Mouse (Mus musculus) bone marrow macrophage, adult 2 months (primary cell): ENCODE data around the gene Cntnap5a. TPM values are rescaled to one million over a fixed set of nuclear protein-coding genes. Genes with fewer than 3 reads are reported as not detected.
"Not testable (repeated sequence)": the region's sequence is repeated elsewhere in the genome, so short reads cannot be mapped to it uniquely, and the experiment has no call there.

Source experiments
- H3K27ac ChIP-seq: 2 replicates; pipeline ENCODE4 v1.5.1; 2012; ENCODE audit warnings: low read depth, low read length; ENCODE audit not compliant: insufficient read depth
- H3K4me1 ChIP-seq: 2 replicates; pipeline ENCODE4 v1.6.1; 2012; ENCODE audit warnings: low read length; ENCODE audit not compliant: control insufficient read depth, insufficient read depth
- H3K4me3 ChIP-seq: 2 replicates; pipeline ENCODE4 v1.5.1; 2012; ENCODE audit warnings: mild to moderate bottlenecking, low read length, moderate library complexity; ENCODE audit not compliant: insufficient read depth
- CTCF ChIP-seq: IDR thresholded peaks from 2 replicates; pipeline ENCODE4 v1.5.1; 2012; ENCODE audit warnings: low read depth, mild to moderate bottlenecking, low read length, moderate library complexity
- POLR2A ChIP-seq: IDR thresholded peaks from 2 replicates; pipeline ENCODE4 v1.6.1; 2012; ENCODE audit warnings: mild to moderate bottlenecking, low read depth, low read length, borderline replicate concordance
- polyA plus RNA-seq: library from polyadenylated mRNA; stranded (reverse); fragments of >200 nt; gene quantifications from 2 replicates; pipeline ENCODE4 v1.2.4, GENCODE M21; 2012; ENCODE audit not compliant: missing spikeins, insufficient read depth, insufficient read length

The Cntnap5a gene
- polyA plus RNA-seq, 1 experiment, result not detected

DNA sequence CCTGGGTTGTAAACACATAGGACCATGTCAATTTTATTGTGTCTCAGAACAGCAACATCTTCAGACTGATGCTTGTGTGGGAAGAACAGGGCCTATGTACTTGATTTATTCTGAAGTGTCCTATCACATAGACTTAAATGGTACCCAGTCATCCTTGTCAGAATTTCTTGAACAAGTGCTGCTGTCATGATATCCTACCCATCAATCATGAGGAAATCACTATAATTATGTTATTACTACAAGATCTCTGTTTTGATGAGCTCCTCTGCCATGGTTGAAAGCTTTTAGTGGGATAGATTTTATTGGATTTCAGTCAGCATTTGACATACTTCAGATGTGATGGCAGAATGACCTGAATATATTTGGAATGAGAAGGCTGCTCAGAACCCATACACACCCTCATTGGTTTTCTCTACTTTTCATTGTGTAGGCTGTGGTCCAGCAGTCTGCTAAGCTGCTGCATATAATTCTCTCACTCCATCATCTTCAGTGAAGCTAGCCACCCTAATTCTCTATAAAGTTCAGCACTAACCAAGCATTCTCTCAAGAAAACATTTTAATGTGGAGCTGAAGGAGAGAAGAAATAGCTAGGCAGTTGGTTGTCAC is 465.3 kb downstream of the Cntnap5a start:
- Histone ChIP-seq H3K4me1 (no peaks in the 10 kb centered on the region), H3K4me3 (no peak overlapping the region), H3K27ac (no peak overlapping the region)
- no peak for TF ChIP-seq CTCF
- TF ChIP-seq POLR2A, result no peak

DNA sequence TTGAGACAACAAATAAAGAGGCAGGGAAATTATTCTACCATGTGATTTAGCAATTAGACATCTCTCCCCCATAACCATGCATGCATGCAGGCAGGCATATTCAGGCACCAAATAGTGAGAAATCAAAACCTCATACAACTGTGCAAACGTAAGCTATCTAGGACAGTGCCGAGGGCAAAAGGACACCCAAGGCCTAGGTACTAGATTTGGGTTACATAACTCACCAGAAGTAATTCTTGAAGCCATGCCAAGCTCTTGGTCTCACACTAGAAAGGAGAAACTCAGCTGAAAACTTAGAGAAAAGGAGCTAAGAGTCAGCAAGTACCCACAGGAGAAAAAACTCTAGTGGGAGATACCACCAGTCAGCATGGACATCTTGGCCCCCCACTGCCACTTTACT is 499.9 kb downstream of the Cntnap5a start:
- Histone ChIP-seq H3K4me1 (no peaks in the 10 kb centered on the region), H3K4me3 (no peak overlapping the region), H3K27ac (no peak overlapping the region)
- TF ChIP-seq POLR2A (no peak), CTCF (no peak)

DNA sequence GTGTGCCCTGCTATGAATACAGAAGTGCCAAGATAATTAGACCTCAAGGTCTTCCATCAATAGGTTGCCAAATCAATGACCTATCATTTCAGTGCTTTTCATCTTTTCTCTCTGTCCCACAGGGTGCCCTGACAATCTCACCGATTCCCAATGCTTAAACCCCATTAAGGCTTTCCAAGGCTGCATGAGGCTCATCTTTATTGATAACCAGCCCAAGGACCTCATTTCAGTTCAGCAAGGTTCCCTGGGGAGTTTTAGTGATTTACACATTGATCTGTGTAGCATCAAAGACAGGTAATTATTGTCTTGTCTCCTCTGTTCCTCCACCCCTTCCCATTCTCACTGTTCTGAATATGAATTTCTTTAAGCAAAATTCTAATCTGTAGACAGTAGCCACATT is 503.6 kb downstream of the Cntnap5a start:
- H3K4me1 ChIP-seq, H3K4me3 ChIP-seq, H3K27ac ChIP-seq: not testable (repeated sequence)

DNA sequence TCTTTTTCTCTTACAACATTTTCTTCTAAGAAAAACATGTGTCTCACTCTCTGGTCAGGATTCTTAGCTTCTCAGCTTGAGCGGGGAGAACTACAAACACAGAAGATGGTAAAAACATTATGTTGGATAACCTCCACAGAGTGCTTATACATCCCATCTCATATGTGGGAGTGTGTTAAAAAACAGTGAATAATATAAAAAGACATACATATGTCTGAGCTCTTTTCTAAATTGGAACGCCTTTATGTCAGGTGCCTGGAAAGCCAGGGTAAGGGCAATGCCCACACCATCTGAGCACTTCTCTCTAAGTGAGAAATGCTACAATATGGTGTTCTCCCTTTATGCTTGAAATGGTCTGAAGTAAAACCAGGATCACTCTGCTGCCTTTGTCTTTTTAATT is 507.7 kb downstream of the Cntnap5a start:
- Histone ChIP-seq H3K4me3 (no peak overlapping the region), H3K4me1 (no peaks in the 10 kb centered on the region), H3K27ac (no peak overlapping the region)
- TF ChIP-seq CTCF (no peak), POLR2A (no peak)

DNA sequence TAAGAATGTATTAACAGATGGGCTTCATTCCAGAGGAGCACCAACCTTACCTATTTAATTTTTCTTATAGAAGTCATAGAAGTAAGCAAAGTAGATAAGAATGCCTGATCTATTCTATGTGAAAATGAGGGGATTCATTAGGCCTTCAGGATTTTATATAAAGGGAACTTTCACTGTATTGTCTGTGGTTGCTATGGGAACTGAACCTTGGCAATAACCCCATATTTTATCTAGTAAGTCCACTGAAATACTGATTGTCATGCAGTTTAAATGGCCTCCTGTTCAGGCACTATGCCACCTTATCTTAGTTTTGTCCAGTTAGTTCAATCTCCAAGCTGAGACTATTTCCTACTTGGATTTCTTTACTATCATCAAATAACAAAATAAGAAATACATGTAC is 532.3 kb downstream of the Cntnap5a start:
- no peak overlapping the region for H3K27ac ChIP-seq
- no peak overlapping the region for H3K4me3 ChIP-seq
- H3K4me1 ChIP-seq, result no peaks in the 10 kb centered on the region
- no peak for TF ChIP-seq POLR2A
- TF ChIP-seq CTCF, result no peak

DNA sequence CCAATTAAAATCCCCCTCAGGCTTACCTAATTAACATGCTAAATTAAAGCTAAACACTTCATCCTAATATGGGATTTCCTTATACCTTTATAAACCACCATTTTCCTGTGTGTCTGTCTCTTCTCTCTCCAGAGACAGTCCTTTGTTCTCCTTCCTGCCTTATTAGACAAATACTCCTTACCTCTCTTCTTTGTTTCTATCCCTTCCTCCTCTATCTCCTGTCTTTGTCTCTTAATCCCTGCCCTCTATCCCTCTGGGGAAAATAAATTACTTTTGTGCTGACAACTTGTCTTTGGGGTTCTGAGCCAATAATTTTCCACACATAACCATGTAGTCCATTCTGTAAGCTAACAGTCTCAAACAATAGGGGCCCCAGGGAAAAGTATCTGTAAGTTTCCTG is 556.0 kb downstream of the Cntnap5a start:
- Histone ChIP-seq H3K4me1 (no peaks in the 10 kb centered on the region), H3K27ac (no peak overlapping the region), H3K4me3 (no peak overlapping the region)
- TF ChIP-seq CTCF (no peak), POLR2A (no peak)

DNA sequence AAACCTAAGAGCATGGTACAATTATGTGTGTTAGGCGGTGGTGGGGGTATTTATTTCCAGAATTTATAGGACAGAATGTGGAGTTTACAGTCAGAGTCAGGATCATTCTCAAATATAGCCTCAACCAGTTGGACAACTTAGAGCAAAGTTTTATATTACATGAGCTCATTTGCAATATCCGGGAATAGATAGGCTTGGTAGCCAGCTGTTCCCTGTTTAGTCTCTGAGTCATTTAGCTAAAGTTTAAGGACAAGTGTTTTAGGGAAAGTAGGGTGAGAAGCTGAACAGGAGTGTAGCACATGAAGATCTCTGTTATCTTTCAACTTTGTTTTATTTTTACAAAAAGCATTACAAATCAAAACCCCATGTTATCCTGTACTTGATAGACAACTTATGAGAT is 559.3 kb downstream of the Cntnap5a start:
- Histone ChIP-seq H3K4me3 (no peak overlapping the region), H3K4me1 (no peaks in the 10 kb centered on the region)
- TF ChIP-seq POLR2A, result no peak
- no peak for TF ChIP-seq CTCF

DNA sequence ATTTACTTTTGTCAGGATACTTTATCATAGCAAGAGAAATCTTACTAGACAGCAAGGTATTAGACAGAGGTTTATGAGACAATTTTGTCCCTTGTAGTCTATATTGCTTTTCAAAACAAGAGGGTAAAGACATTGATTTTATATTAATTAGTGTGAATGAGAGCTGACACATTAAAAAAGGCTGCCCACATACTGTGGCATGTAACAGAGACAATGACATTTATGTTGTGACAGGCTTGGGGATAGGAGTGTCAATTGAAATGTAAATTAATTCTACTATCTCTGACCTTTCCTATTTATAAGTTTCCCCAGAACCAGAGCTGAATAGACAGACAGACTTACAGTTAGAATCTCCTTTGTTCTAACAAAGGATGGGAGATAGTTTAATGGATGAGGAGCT is 596.6 kb downstream of the Cntnap5a start:
- no peak overlapping the region for H3K27ac ChIP-seq
- TF ChIP-seq CTCF, result no peak
- no peak for TF ChIP-seq POLR2A
- H3K4me1 ChIP-seq, result no peaks in the 10 kb centered on the region
- no peak overlapping the region for H3K4me3 ChIP-seq

More for the DNA sequence above, 559.3 kb downstream of the Cntnap5a start:
- H3K27ac ChIP-seq, result no peak overlapping the region

DNA sequence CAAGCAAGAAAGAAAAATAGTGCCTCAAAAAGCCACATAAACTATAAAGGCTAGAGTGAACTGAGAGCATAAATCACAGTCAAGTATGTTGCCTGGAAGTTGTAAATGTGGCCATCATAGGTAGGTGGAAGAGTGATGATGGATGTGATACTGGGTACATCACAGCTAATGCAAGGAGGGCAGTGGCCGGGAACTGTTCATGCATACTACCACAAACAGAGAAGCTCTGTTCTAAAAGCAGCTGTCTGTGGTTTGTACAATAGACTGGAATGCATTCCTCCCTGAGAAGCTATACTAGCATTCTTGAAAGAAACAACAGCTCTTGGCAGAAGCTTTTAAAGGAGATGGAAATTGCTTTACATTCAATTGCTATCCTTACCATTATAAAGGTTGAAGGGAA is 599.4 kb downstream of the Cntnap5a start:
- Histone ChIP-seq H3K4me1 (no peaks in the 10 kb centered on the region), H3K27ac (no peak overlapping the region), H3K4me3 (no peak overlapping the region)
- TF ChIP-seq POLR2A (no peak), CTCF (no peak)

DNA sequence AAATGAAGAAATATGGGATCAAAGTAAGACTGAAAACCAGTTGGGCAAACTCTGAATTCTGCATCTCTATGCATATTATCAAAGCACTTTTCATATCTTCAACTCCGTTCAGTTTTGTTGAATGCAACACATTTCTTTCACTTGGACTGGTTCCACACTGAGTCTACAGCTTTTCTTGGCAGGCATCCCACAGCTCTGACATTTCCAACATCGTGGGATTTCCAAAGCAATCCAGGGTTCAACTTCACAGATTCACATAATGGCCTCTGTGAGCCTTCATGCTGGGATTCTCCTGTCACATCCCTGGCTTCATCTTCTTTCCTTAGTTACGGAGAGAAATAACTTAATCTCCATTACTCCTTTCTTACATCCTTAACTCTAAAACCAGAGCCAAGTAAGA is 622.0 kb downstream of the Cntnap5a start:
- Histone ChIP-seq H3K4me3 (no peak overlapping the region), H3K27ac (no peak overlapping the region), H3K4me1 (no peaks in the 10 kb centered on the region)
- TF ChIP-seq POLR2A (no peak), CTCF (no peak)

DNA sequence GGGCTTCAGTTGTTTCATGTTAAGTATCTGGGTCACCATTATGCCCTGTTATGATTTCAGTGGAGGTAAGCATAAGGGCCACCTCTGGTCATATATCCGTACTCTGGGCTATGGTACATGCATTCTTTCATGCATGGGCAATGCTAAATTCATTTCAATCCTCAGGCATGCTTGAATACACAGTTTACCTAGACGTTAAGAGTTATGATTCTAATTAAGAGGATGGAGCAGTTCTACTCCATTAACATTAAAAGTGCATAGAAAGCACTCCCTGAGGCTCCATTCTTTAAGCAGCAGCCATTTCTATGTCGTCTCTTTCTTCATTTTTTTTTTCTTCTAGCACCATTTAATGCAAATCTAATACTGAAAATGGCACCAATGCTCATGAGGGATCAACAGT is 627.0 kb downstream of the Cntnap5a start:
- Histone ChIP-seq H3K4me1 (no peaks in the 10 kb centered on the region), H3K27ac (no peak overlapping the region), H3K4me3 (no peak overlapping the region)
- TF ChIP-seq POLR2A, result no peak
- TF ChIP-seq CTCF, result no peak
